Mouse (Mus musculus) forebrain, embryonic 14.5 days (tissue): ENCODE data around the gene Fam207a. TPM values are rescaled to one million over a fixed set of nuclear protein-coding genes. Genes with fewer than 3 reads are reported as not detected.
A peak's percentile ranks its signal among the peaks of the same experiment; 100 is the strongest.

Experiments
- ATAC-seq: fragments of 200-750 bp; cut with Nextera tagmentation; 2 replicates; pipeline ENCODE4 v1.8.0; 2017; ENCODE audit warnings: mild to moderate bottlenecking, moderate library complexity
- DNase-seq: peaks from one replicate; pipeline ENCODE4 v3.0.0-alpha.2; 2015; ENCODE audit warnings: low spot score
- H3K27ac ChIP-seq: fragments of 300-500 bp; sonication (generic); 2 replicates; pipeline ENCODE4 v1.5.1; 2014; ENCODE audit warnings: low read depth, mild to moderate bottlenecking, control low read depth, low read length, moderate library complexity
- H3K27me3 ChIP-seq: fragments of 300-500 bp; sonication (generic); replicated peaks from 2 replicates; pipeline ENCODE4 v1.6.1; 2014; ENCODE audit warnings: low read length, control low read depth, mixed read lengths; ENCODE audit not compliant: control insufficient read depth, insufficient read depth
- H3K36me3 ChIP-seq: fragments of 300-500 bp; sonication (generic); 2 replicates; pipeline ENCODE4 v1.6.1; 2014; ENCODE audit warnings: low read length, control low read depth; ENCODE audit not compliant: control insufficient read depth, insufficient read depth
- H3K4me1 ChIP-seq: fragments of 300-500 bp; sonication (generic); 2 replicates; pipeline ENCODE4 v1.6.1; 2014; ENCODE audit warnings: antibody characterized with exemption, low read length, control low read depth; ENCODE audit not compliant: control insufficient read depth, insufficient read depth
- H3K4me2 ChIP-seq: fragments of 300-500 bp; sonication (generic); 2 replicates; pipeline ENCODE4 v1.6.1; 2014; ENCODE audit warnings: mild to moderate bottlenecking, control low read depth, low read length
- H3K4me3 ChIP-seq: fragments of 300-500 bp; sonication (generic); 2 replicates; pipeline ENCODE4 v1.5.1; 2014; ENCODE audit warnings: low read depth, low read length, control low read depth
- H3K9ac ChIP-seq: fragments of 300-500 bp; sonication (generic); 2 replicates; pipeline ENCODE4 v1.6.1; 2014; ENCODE audit warnings: mild to moderate bottlenecking, low read length, control low read depth, moderate library complexity
- H3K9me3 ChIP-seq: fragments of 300-500 bp; sonication (generic); replicated peaks from 2 replicates; pipeline ENCODE4 v1.6.1; 2016; ENCODE audit warnings: low read length, control low read depth, mixed read lengths; ENCODE audit not compliant: control insufficient read depth
- WGBS: fragments of 180-500 bp; shearing (Covaris S2); extraction: QIAGEN DNeasy Blood & Tissue Kit; methylation state at CpG from one replicate; pipeline ENCODE4 v1.1.7; 2014; 5-methylcytosine and 5-hydroxymethylcytosine counted together
- polyA plus RNA-seq: library from polyadenylated mRNA; unstranded; fragments of >200 nt; fragmentation: Nextera tagmentation; extraction: Ambion mirVana; gene quantifications from 2 replicates; pipeline ENCODE4 v1.2.1, GENCODE M21; 2014

The Fam207a gene
- polyA plus RNA-seq, 1 experiment from 2014 or later = 33.8 TPM

- 75% methylated on average over 3 of the region's 3 CpGs for WGBS
- no peak for DNase-seq
Measured at GRCm38 (mm10) chr10:77457701-77458100, 57.9 kb downstream of the Fam207a start.

GRCm38 (mm10) chr10:77456507-77456906, 59.1 kb downstream of the Fam207a start:
- Histone ChIP-seq H3K36me3 (no peaks in the 10 kb centered on the region), H3K27ac (no peak overlapping the region), H3K9me3 (no peaks in the 10 kb centered on the region), H3K4me2 (no peak overlapping the region), H3K4me3 (no peak overlapping the region), H3K9ac (no peak overlapping the region), H3K27me3 (no peaks in the 10 kb centered on the region), H3K4me1 (no peaks in the 10 kb centered on the region)
- DNase-seq = no peak
- no peak for ATAC-seq
- WGBS = 80% methylated on average over 7 of the region's 7 CpGs

More at GRCm38 (mm10) chr10:77457701-77458100, 57.9 kb downstream of the Fam207a start:
- Histone ChIP-seq H3K27me3 (no peaks in the 10 kb centered on the region), H3K9me3 (no peaks in the 10 kb centered on the region), H3K27ac (no peak overlapping the region), H3K36me3 (no peaks in the 10 kb centered on the region), H3K4me1 (no peaks in the 10 kb centered on the region), H3K4me2 (no peak overlapping the region), H3K4me3 (no peak overlapping the region), H3K9ac (no peak overlapping the region)
- no peak for ATAC-seq

GRCm38 (mm10) chr10:77455251-77456010, 60.2 kb downstream of the Fam207a start:
- H3K27me3 ChIP-seq = no peaks in the 10 kb centered on the region
- no peak overlapping the region for H3K27ac ChIP-seq
- 88% methylated on average over 14 of the region's 14 CpGs for WGBS
- no peaks in the 10 kb centered on the region for H3K9me3 ChIP-seq
- no peak overlapping the region for H3K4me2 ChIP-seq
- no peaks in the 10 kb centered on the region for H3K4me1 ChIP-seq
- DNase-seq (no peak), ATAC-seq (no peak)
- H3K9ac ChIP-seq = no peak overlapping the region
- no peak overlapping the region for H3K4me3 ChIP-seq
- H3K36me3 ChIP-seq = no peaks in the 10 kb centered on the region

GRCm38 (mm10) chr10:77454795-77455194, 60.8 kb downstream of the Fam207a start:
- Histone ChIP-seq H3K27ac (no peak overlapping the region), H3K36me3 (no peaks in the 10 kb centered on the region)

GRCm38 (mm10) chr10:77451822-77452221, 63.8 kb downstream of the Fam207a start:
- no peak overlapping the region for H3K9ac ChIP-seq
- H3K4me2 ChIP-seq = no peak overlapping the region
- H3K9me3 ChIP-seq = no peaks in the 10 kb centered on the region
- no peak overlapping the region for H3K4me3 ChIP-seq
- no peaks in the 10 kb centered on the region for H3K36me3 ChIP-seq
- WGBS = 91% methylated on average over 4 of the region's 4 CpGs
- no peaks in the 10 kb centered on the region for H3K27me3 ChIP-seq
- DNase-seq (no peak), ATAC-seq (no peak)
- H3K4me1 ChIP-seq = no peaks in the 10 kb centered on the region
- no peak overlapping the region for H3K27ac ChIP-seq

More at GRCm38 (mm10) chr10:77454795-77455194, 60.8 kb downstream of the Fam207a start:
- no peak overlapping the region for H3K9ac ChIP-seq
- H3K4me2 ChIP-seq = no peak overlapping the region
- H3K27me3 ChIP-seq = no peaks in the 10 kb centered on the region
- WGBS = 87% methylated on average over 6 of the region's 6 CpGs
- no peak overlapping the region for H3K4me3 ChIP-seq
- H3K4me1 ChIP-seq = no peaks in the 10 kb centered on the region
- DNase-seq (no peak), ATAC-seq (no peak)
- no peaks in the 10 kb centered on the region for H3K9me3 ChIP-seq

GRCm38 (mm10) chr10:77450159-77450464, 65.5 kb downstream of the Fam207a start:
- no peaks in the 10 kb centered on the region for H3K9me3 ChIP-seq
- no peak for ATAC-seq
- no peak overlapping the region for H3K27ac ChIP-seq
- H3K4me2 ChIP-seq = no peak overlapping the region
- no peaks in the 10 kb centered on the region for H3K27me3 ChIP-seq
- no peaks in the 10 kb centered on the region for H3K4me1 ChIP-seq
- H3K4me3 ChIP-seq = no peak overlapping the region
- no peaks in the 10 kb centered on the region for H3K36me3 ChIP-seq
- no peak for DNase-seq
- H3K9ac ChIP-seq = no peak overlapping the region

- H3K36me3 ChIP-seq = no peaks in the 10 kb centered on the region
- H3K9me3 ChIP-seq = no peaks in the 10 kb centered on the region
- H3K4me2 ChIP-seq = no peak overlapping the region
- H3K9ac ChIP-seq = peak overlapping the region; percentile 32; the same call in 1 of the 2 replicates
- WGBS = 50% methylated on average over 23 of the region's 23 CpGs
- no peak overlapping the region for H3K27ac ChIP-seq
- no peaks in the 10 kb centered on the region for H3K27me3 ChIP-seq
- DNase-seq = no peak
- no peaks in the 10 kb centered on the region for H3K4me1 ChIP-seq
- no peak overlapping the region for H3K4me3 ChIP-seq
- ATAC-seq = no peak
Measured at GRCm38 (mm10) chr10:77449315-77450158, 66.0 kb downstream of the Fam207a start.

- DNase-seq = no peak
- Histone ChIP-seq H3K4me3 (no peak overlapping the region), H3K4me2 (no peak overlapping the region), H3K27me3 (no peaks in the 10 kb centered on the region), H3K27ac (no peak overlapping the region), H3K9ac (no peak overlapping the region), H3K9me3 (no peaks in the 10 kb centered on the region), H3K36me3 (no peaks in the 10 kb centered on the region), H3K4me1 (no peaks in the 10 kb centered on the region)
- 74% methylated on average over 6 of the region's 6 CpGs for WGBS
- ATAC-seq = no peak
Measured at GRCm38 (mm10) chr10:77448698-77449247, 66.8 kb downstream of the Fam207a start.

GRCm38 (mm10) chr10:77448209-77448608, 67.4 kb downstream of the Fam207a start:
- 80% methylated on average over 7 of the region's 7 CpGs for WGBS
- H3K4me2 ChIP-seq = no peak overlapping the region
- no peak for ATAC-seq
- H3K27me3 ChIP-seq = no peaks in the 10 kb centered on the region
- DNase-seq = no peak
- no peak overlapping the region for H3K4me3 ChIP-seq
- H3K9ac ChIP-seq = no peak overlapping the region
- no peak overlapping the region for H3K27ac ChIP-seq
- no peaks in the 10 kb centered on the region for H3K4me1 ChIP-seq
- H3K36me3 ChIP-seq = no peaks in the 10 kb centered on the region
- H3K9me3 ChIP-seq = no peaks in the 10 kb centered on the region
